Mouse (Mus musculus) lung, adult 2 months (tissue): ENCODE measurements around the gene Gltp. TPM values are rescaled to one million over a fixed set of nuclear protein-coding genes. Genes with fewer than 3 reads are reported as not detected.

Source experiments
- DNase-seq: peaks from one replicate; pipeline ENCODE4 v3.0.0; 2022
- H3K4me1 ChIP-seq: fragments of 200-500 bp; 2 replicates; pipeline ENCODE4 v1.6.1; 2011; ENCODE audit warnings: low read length; ENCODE audit not compliant: control insufficient read depth, insufficient read depth
- H3K4me3 ChIP-seq: fragments of 200-500 bp; replicated peaks from 2 replicates; pipeline ENCODE3; 2011; ENCODE audit warnings: low read depth, mild to moderate bottlenecking, control low read depth, low read length; ENCODE audit errors: extremely low read depth
- CTCF ChIP-seq: fragments of 200-500 bp; IDR thresholded peaks from 2 replicates; pipeline ENCODE4 v1.5.1; 2011; ENCODE audit warnings: mild to moderate bottlenecking, low read length, control low read depth; ENCODE audit not compliant: insufficient read depth
- POLR2A ChIP-seq: fragments of 200-500 bp; IDR thresholded peaks from 2 replicates; pipeline ENCODE4 v1.6.1; 2011; ENCODE audit warnings: low read depth, mild to moderate bottlenecking, control low read depth, low read length, borderline replicate concordance; ENCODE audit errors: extremely low read depth
- WGBS: fragments of 180-500 bp; shearing (Covaris S2); methylation state at CpG from one replicate; pipeline ENCODE4 v1.1.7; 2018; 5-methylcytosine and 5-hydroxymethylcytosine counted together
- polyA plus RNA-seq: library from polyadenylated mRNA; depleted of rRNA; stranded (reverse); fragments of >200 nt; gene quantifications from 2 replicates; pipeline ENCODE4 v1.2.3, GENCODE M21; 2012; rRNA removed

Gltp gene
- polyA plus RNA-seq, 1 experiment = 259 TPM

- Histone ChIP-seq H3K4me1 (no peaks in the 10 kb centered on the region), H3K4me3 (no peak overlapping the region)
- no peak for DNase-seq
- TF ChIP-seq CTCF (peak; percentile 28), POLR2A (no peak)
- 45% methylated on average over 2 of the region's 2 CpGs for WGBS
These were observed 59.4 kb downstream of the Gltp start for GRCm38 (mm10) chr5:114631336-114631735.

GRCm38 (mm10) chr5:114625590-114625989 lies 65.2 kb downstream of the Gltp start:
- peak; percentile 51 for DNase-seq
- Histone ChIP-seq H3K4me3 (no peak overlapping the region), H3K4me1 (no peaks in the 10 kb centered on the region)
- TF ChIP-seq POLR2A = no peak
- TF ChIP-seq CTCF = peak; percentile 73
- WGBS = 12% methylated on average over 3 of the region's 3 CpGs

DNA sequence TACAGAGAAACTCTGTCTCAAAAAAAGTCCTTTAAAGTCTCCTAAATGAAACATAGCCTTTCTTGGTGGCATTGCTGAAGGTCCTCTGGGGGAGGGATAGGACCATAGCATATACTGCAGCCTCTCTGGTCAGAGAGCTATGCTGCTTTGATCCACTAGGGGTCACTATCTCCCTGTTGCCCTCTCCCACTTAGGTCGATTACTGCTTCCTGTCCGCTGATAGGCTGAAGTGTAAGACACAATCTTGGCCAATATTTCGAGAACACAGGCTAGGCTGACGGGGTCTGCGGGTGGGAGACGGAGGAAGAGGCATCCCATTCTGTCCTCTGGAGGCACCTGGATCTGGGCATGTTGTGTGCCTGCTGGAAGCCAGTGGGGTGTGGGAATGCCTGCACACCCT lies 70.5 kb downstream of the Gltp start:
- H3K4me3 ChIP-seq = no peak overlapping the region
- H3K4me1 ChIP-seq = no peaks in the 10 kb centered on the region
- 34% methylated on average over 6 of the region's 6 CpGs for WGBS
- TF ChIP-seq CTCF (peak; percentile 69), POLR2A (no peak)
- no peak for DNase-seq

Other genes starting within 250 kb of the Gltp start
- gene Mmab, start 246.9 kb downstream of the Gltp start, polyA plus RNA-seq = 12.8 and 15.7 TPM in 2 replicates
- gene Mvk, start 246.7 kb downstream of the Gltp start, polyA plus RNA-seq = 44.7 and 52.1 TPM in 2 replicates
- gene Fam222a, start 123.0 kb downstream of the Gltp start, polyA plus RNA-seq = 7.6 and 8.0 TPM in 2 replicates
- gene Trpv4, start 32.6 kb downstream of the Gltp start, polyA plus RNA-seq = 8.8 and 10.1 TPM in 2 replicates
- gene Tchp, start 16.8 kb upstream of the Gltp start, polyA plus RNA-seq = 12.2 and 17.3 TPM in 2 replicates
- 92.1 and 104 TPM in 2 replicates for gene Ankrd13a, start 83.7 kb upstream of the Gltp start, polyA plus RNA-seq
- 97.6 and 105 TPM in 2 replicates for gene Git2, start 84.5 kb upstream of the Gltp start, polyA plus RNA-seq
- gene 1500011B03Rik, start 132.5 kb upstream of the Gltp start, polyA plus RNA-seq = 16.7 and 26.0 TPM in 2 replicates
- gene 4930519G04Rik, start 162.7 kb upstream of the Gltp start, polyA plus RNA-seq = not detected in 2 replicates
- gene Gm9936, start 167.7 kb upstream of the Gltp start, polyA plus RNA-seq = not detected in 2 replicates
- 17.0 and 21.4 TPM in 2 replicates for gene Oasl2, start 206.0 kb upstream of the Gltp start, polyA plus RNA-seq
- gene Oasl1, start 232.3 kb upstream of the Gltp start, polyA plus RNA-seq = 2.3 and 2.7 TPM in 2 replicates